Mouse (Mus musculus): ENCODE measurements around the gene Slc39a5. TPM values are rescaled to one million over a fixed set of nuclear protein-coding genes. Genes with fewer than 3 reads are reported as not detected.

Gene Slc39a5
- 0.21 TPM in 1 of 2 replicates, not detected in the other for polyA plus RNA-seq (2016; fragmentation: Nextera tagmentation; extraction: Ambion mirVana)

- no peak for DNase-seq (ENCODE audit: low spot score)
- Histone ChIP-seq H3K4me1 (peaks cover 24% of the 10 kb centered on the region), H3K4me3 (no peak within 1 kb of the TSS), H3K9me3 (replicated peaks) (no peaks in the 10 kb centered on the region), H3K36me3 (peaks cover 44% of the 10 kb centered on the region), H3K27ac (no peak within 1 kb of the TSS), H3K27me3 (ENCODE audit: low read depth, poor library complexity, severe bottlenecking) (no peaks in the 10 kb centered on the region)
- 22% methylated on average over 2 of the region's 2 CpGs for WGBS
These were observed at the start of gene Slc39a5 for GRCm38 (mm10) chr10:128401056-128401455. TSS of gene Slc39a5 (minus strand) at chr10:128401229.

DNA sequence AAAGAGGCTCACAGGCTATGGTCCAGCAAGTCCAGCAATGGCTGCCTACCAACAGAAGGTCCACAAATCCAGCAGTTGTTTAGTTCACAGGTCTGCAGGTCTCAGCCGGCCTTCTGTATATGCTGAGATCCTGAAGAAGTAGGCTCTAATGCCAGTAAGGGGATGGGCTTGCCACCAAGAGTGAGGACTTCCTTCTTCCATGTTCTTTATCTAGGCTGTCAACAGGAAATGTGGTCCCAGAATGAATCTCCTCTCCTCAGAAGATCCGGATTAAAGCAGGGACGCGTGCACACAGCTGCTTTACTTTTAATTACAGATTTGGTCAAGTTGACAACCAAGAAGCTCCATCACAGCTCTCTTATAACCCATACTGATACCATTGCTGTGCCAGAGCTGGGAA, 44.4 kb upstream of the Slc39a5 start:
- 83% methylated on average over 4 of the region's 4 CpGs for WGBS

DNA sequence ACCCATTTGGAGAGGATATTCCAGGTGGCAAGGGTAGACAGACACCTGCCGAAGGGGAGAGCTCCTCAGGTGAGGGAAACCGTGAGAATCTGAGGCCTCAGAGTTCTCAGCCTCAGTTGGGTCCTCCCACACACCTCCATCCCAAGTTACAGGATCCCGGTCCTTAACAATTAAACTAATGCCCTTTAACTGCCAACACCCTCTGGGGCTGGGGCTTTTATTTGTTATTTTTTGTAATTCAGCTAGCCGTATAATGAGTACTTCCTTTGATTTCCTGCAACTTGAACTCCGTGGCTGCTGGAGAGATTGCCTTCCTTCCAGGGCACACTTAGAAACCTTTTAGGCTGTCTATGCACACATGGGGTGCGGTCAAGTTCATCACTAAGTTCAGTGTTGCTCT, 43.3 kb upstream of the Slc39a5 start:
- no peaks in the 10 kb centered on the region for H3K9me3 ChIP-seq (replicated peaks)
- H3K27ac ChIP-seq: no peak overlapping the region
- no peak for DNase-seq (ENCODE audit: low spot score)
- H3K27me3 ChIP-seq (ENCODE audit: low read depth, poor library complexity, severe bottlenecking): no peaks in the 10 kb centered on the region
- no peaks in the 10 kb centered on the region for H3K4me1 ChIP-seq
- 78% methylated on average over 6 of the region's 6 CpGs for WGBS
- H3K4me3 ChIP-seq: no peak overlapping the region
- peaks cover 31% of the 10 kb centered on the region for H3K36me3 ChIP-seq

More for the DNA sequence above, 44.4 kb upstream of the Slc39a5 start:
- H3K4me3 ChIP-seq: no peak overlapping the region
- no peaks in the 10 kb centered on the region for H3K9me3 ChIP-seq (replicated peaks)
- no peaks in the 10 kb centered on the region for H3K27me3 ChIP-seq (ENCODE audit: low read depth, poor library complexity, severe bottlenecking)
- peaks cover 21% of the 10 kb centered on the region for H3K36me3 ChIP-seq
- H3K4me1 ChIP-seq: no peaks in the 10 kb centered on the region
- H3K27ac ChIP-seq: no peak overlapping the region
- DNase-seq (ENCODE audit: low spot score): no peak

GRCm38 (mm10) chr10:128442718-128443117, 41.7 kb upstream of the Slc39a5 start:
- Histone ChIP-seq H3K36me3 (peaks cover 48% of the 10 kb centered on the region), H3K4me1 (no peaks in the 10 kb centered on the region), H3K27me3 (ENCODE audit: low read depth, poor library complexity, severe bottlenecking) (no peaks in the 10 kb centered on the region), H3K4me3 (no peak overlapping the region), H3K9me3 (replicated peaks) (no peaks in the 10 kb centered on the region), H3K27ac (no peak overlapping the region)
- 93% methylated on average over 1 of the region's 1 CpGs for WGBS
- DNase-seq (ENCODE audit: low spot score): no peak

DNA sequence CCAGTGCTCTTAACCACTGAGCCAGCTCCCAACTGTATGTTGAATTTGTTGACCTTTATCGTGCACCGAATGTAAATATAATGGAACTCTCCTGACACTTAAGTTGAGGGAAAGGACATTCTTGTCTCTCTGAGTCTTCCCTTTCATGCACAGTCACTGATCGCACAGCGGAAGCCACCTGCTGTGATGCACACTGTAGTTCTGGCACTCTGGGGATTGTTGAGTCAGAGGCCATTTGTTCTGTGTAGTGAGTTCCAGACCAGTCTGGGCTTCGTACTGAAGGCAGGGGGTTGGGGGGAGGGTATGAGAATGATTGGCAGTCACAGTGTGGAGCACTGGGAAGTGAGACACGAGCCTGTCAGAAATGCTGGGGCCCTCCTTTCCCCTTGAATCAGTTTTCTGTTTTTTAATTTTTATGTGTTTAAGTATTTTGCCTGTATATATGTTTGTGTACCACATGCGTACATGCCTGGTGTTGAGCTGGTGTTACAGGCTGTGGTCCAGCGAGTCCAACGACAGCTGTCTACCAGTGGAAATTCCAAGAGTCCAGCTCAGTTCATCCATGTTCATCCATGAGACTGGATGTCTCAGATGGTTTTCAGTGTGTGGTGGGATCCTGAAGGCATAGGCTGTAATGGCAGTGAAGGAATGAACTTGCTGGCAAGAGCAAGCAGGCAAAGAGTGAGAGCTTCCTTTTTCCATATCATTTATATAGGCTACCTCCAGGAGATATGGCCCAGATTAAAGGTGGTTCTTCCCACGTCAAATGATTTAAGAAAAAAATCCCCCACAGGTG, 40.5 kb upstream of the Slc39a5 start:
- Histone ChIP-seq H3K4me1 (no peaks in the 10 kb centered on the region), H3K36me3 (peaks cover 60% of the 10 kb centered on the region), H3K4me3 (no peak overlapping the region), H3K9me3 (replicated peaks) (no peaks in the 10 kb centered on the region), H3K27me3 (ENCODE audit: low read depth, poor library complexity, severe bottlenecking) (no peaks in the 10 kb centered on the region), H3K27ac (no peak overlapping the region)
- no peak for DNase-seq (ENCODE audit: low spot score)
- 94% methylated on average over 10 of the region's 10 CpGs for WGBS

GRCm38 (mm10) chr10:128440407-128440806, 39.4 kb upstream of the Slc39a5 start:
- 72% methylated on average over 10 of the region's 10 CpGs for WGBS
- H3K36me3 ChIP-seq: peaks cover 71% of the 10 kb centered on the region

DNA sequence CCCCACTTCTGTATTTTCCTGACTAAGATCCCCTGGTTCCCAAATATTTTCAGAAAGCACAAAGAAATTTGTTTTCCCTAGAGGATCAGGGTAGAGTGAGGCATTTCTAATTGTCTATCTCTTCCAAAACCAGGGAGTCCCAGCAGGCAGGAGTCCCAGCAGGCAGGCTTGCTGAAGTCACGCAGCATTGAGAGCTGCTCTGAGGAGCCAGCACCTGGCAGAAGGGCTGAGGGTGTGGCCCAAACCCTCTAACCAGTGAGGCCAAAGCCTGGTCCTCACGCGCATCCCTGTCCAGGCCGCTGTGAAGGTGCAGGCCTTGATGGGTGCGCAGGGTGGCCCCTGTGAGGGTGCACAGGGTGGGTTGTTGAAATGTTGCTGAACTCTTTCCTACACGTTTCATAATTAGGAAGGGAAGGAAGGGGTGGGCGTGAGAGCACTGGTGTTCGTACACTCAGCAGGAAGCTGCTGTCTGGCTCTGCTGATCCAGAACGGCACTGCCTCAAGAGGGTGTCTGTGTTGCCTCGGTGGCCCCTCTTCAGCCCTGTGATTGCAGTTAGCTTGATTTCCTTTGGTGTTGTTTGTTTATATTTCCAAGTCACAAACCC, 37.7 kb upstream of the Slc39a5 start:
- no peaks in the 10 kb centered on the region for H3K27me3 ChIP-seq (ENCODE audit: low read depth, poor library complexity, severe bottlenecking)
- no peak for DNase-seq (ENCODE audit: low spot score)
- no peaks in the 10 kb centered on the region for H3K9me3 ChIP-seq (replicated peaks)
- WGBS: 60% methylated on average over 10 of the region's 10 CpGs
- no peak overlapping the region for H3K27ac ChIP-seq
- peaks cover 86% of the 10 kb centered on the region for H3K36me3 ChIP-seq
- no peak overlapping the region for H3K4me3 ChIP-seq
- H3K4me1 ChIP-seq: no peaks in the 10 kb centered on the region

More at GRCm38 (mm10) chr10:128440407-128440806, 39.4 kb upstream of the Slc39a5 start:
- Histone ChIP-seq H3K4me1 (no peaks in the 10 kb centered on the region), H3K4me3 (no peak overlapping the region), H3K27me3 (ENCODE audit: low read depth, poor library complexity, severe bottlenecking) (no peaks in the 10 kb centered on the region), H3K9me3 (replicated peaks) (no peaks in the 10 kb centered on the region), H3K27ac (no peak overlapping the region)
- DNase-seq (ENCODE audit: low spot score): no peak

DNA sequence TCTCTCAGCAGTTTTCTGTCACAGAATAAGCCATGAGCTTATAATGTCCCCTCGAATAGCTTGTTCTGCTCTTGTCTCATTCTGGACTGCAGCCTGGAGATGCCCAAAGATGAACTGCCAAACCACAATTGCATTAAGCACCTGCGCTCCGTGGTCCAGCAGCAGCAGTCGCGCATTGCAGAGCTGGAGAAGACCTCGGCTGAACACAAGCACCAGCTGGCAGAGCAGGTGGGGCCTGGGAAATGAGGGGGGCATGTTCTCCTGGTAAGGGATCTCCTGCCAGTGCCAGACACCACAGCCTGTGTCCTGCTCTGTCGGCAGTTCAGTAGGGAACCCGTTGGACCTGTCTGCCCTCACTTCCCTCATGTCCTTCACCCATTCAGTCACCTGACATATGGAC, 35.3 kb upstream of the Slc39a5 start:
- no peaks in the 10 kb centered on the region for H3K9me3 ChIP-seq (replicated peaks)
- no peaks in the 10 kb centered on the region for H3K27me3 ChIP-seq (ENCODE audit: low read depth, poor library complexity, severe bottlenecking)
- 96% methylated on average over 8 of the region's 8 CpGs for WGBS
- H3K27ac ChIP-seq: no peak overlapping the region
- no peaks in the 10 kb centered on the region for H3K4me1 ChIP-seq
- H3K4me3 ChIP-seq: no peak overlapping the region
- peaks cover 94% of the 10 kb centered on the region for H3K36me3 ChIP-seq
- DNase-seq (ENCODE audit: low spot score): no peak

DNA sequence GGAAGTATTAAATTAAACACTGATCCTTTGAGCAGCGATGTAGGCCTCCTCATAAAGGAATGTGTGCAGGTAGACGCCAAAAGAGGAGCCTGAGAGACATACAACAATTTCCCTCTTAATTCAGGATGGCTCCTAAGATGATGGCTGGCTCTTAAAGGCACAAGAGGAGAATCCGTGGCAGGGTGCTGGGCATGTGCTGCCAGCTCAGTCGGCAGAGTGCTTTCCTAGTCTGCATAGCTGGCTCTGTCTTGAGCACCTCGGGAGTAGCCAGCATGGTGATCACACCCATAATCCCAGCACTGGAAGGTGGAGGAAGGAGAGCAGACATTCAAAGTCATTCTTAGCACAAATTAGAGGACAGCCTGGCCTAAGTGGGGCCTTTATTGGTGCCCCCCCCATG, 34.8 kb upstream of the Slc39a5 start:
- H3K4me1 ChIP-seq: no peaks in the 10 kb centered on the region
- DNase-seq (ENCODE audit: low spot score): no peak
- WGBS: 93% methylated on average over 5 of the region's 5 CpGs
- H3K9me3 ChIP-seq (replicated peaks): no peaks in the 10 kb centered on the region
- no peak overlapping the region for H3K4me3 ChIP-seq
- no peak overlapping the region for H3K27ac ChIP-seq
- no peaks in the 10 kb centered on the region for H3K27me3 ChIP-seq (ENCODE audit: low read depth, poor library complexity, severe bottlenecking)
- peaks cover 94% of the 10 kb centered on the region for H3K36me3 ChIP-seq

DNA sequence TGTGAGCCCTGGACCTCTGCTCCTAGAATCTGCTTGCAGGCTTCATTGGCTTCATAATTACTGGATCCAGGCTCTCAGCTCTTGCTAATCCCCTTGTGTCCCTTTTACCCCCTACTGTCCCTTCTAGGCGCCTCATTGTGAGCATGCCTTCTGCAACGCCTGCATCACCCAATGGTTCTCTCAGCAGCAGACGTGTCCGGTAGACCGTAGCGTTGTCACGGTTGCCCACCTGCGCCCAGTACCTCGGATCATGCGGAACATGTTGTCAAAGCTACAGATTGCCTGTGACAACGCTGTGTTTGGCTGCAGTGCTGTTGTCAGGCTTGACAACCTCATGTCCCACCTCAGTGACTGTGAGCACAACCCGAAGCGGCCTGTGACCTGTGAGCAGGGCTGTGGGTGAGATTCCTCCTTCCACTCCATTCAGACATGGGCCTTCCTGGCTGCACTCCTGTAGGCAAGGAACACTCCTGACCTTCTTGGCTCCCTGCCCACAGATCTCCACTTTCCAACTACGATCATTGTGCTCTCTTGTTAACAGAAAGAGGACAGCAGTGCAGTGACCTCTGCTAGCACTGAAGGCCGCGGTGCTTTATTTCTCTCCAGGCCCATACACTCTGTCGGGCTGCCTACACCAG, 34.3 kb upstream of the Slc39a5 start:
- Histone ChIP-seq H3K27me3 (ENCODE audit: low read depth, poor library complexity, severe bottlenecking) (no peaks in the 10 kb centered on the region), H3K4me1 (no peaks in the 10 kb centered on the region), H3K4me3 (no peak overlapping the region), H3K9me3 (replicated peaks) (no peaks in the 10 kb centered on the region), H3K27ac (no peak overlapping the region), H3K36me3 (peaks cover 94% of the 10 kb centered on the region)
- no peak for DNase-seq (ENCODE audit: low spot score)
- WGBS: 94% methylated on average over 17 of the region's 17 CpGs

DNA sequence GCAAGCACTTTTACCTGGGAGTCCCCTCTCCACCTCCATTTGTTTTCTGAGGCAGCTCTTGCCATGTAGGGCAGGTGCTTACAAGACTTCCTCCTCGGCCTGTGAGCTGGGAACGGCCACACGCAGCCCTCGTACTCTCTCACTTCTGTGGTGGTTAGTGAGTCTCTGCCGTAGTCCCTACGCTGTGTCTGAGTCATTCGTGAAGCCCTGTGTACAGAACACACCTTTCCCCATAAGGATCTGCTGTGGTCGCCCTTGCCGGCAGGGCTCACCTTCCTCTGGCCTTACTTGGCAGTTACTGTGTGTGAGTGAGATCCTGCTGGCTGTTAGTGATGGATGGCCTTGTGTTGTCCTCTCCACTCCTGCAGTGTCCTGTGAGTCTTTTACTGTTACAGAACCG, 33.7 kb upstream of the Slc39a5 start:
- H3K27me3 ChIP-seq (ENCODE audit: low read depth, poor library complexity, severe bottlenecking): no peaks in the 10 kb centered on the region
- H3K36me3 ChIP-seq: peaks cover 94% of the 10 kb centered on the region
- H3K4me1 ChIP-seq: no peaks in the 10 kb centered on the region
- no peak overlapping the region for H3K4me3 ChIP-seq
- no peak overlapping the region for H3K27ac ChIP-seq
- DNase-seq (ENCODE audit: low spot score): no peak
- 83% methylated on average over 10 of the region's 10 CpGs for WGBS
- H3K9me3 ChIP-seq (replicated peaks): no peaks in the 10 kb centered on the region

GRCm38 (mm10) chr10:128433417-128433816, 32.4 kb upstream of the Slc39a5 start:
- DNase-seq (ENCODE audit: low spot score): no peak
- 91% methylated on average over 2 of the region's 2 CpGs for WGBS
- Histone ChIP-seq H3K27me3 (ENCODE audit: low read depth, poor library complexity, severe bottlenecking) (no peaks in the 10 kb centered on the region), H3K27ac (no peak overlapping the region), H3K4me3 (no peak overlapping the region), H3K4me1 (no peaks in the 10 kb centered on the region), H3K9me3 (replicated peaks) (no peaks in the 10 kb centered on the region), H3K36me3 (peaks cover 94% of the 10 kb centered on the region)

DNA sequence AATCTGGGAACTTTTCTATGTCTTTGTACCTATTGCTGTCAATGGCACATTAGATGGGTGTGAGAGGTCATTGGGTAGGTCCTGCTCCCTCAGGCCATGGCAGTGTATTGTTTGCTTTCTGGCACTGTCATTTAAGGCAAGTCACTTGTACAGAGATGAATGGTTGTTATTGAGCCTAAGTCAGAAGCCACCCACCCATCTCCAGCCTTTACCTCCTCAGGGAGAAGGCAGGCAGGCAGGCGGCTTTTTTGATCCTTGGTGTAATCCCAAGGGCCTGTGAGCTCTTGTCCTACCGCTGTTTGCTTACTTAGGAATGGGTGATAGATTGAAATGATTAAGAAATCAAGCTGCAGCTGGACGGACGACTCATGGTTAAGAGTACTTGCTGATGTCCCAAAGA, 28.4 kb upstream of the Slc39a5 start:
- 90% methylated on average over 4 of the region's 4 CpGs for WGBS
- H3K4me3 ChIP-seq: no peak overlapping the region

More for the DNA sequence above, 28.4 kb upstream of the Slc39a5 start:
- Histone ChIP-seq H3K27me3 (ENCODE audit: low read depth, poor library complexity, severe bottlenecking) (no peaks in the 10 kb centered on the region), H3K4me1 (peaks cover 6% of the 10 kb centered on the region; the same call in 1 of the 2 replicates), H3K36me3 (peaks cover 90% of the 10 kb centered on the region), H3K27ac (no peak overlapping the region), H3K9me3 (replicated peaks) (no peaks in the 10 kb centered on the region)
- no peak for DNase-seq (ENCODE audit: low spot score)
